Mouse (Mus musculus): Measurements from ENCODE around the gene Jph3. TPM values are rescaled to one million over a fixed set of nuclear protein-coding genes. Genes with fewer than 3 reads are reported as not detected.

Gene Jph3
- polyA plus RNA-seq, 1 experiment from 2014 or later = 0.65 TPM

- under 1% methylated on average over 68 of the region's 68 CpGs for WGBS
- DNase-seq (ENCODE audit: low spot score) = peak; percentile 92
- Histone ChIP-seq H3K9me3 (replicated peaks) (no peaks in the 10 kb centered on the region), H3K4me1 (peaks cover 23% of the 10 kb centered on the region), H3K27me3 (ENCODE audit: low read depth, poor library complexity, severe bottlenecking) (peaks cover 11% of the 10 kb centered on the region; the same call in 1 of the 2 replicates), H3K36me3 (peaks cover 4% of the 10 kb centered on the region; the same call in 1 of the 2 replicates), H3K27ac (peak within 1 kb of the TSS; percentile 87), H3K4me3 (peak within 1 kb of the TSS; percentile 96)
Measured at GRCm38 (mm10) chr8:121829048-121829776, 99.8 kb downstream of the Jph3 start, which contains the start of gene Klhdc4. Gene Klhdc4 (minus strand): TSS chr8:121829569.

- no peak for DNase-seq (ENCODE audit: low spot score)
- 20% methylated on average over 18 of the region's 18 CpGs for WGBS
- H3K27ac ChIP-seq = peak overlapping the region; percentile 87
Measured at GRCm38 (mm10) chr8:121829777-121830362, 100.4 kb downstream of the Jph3 start.

GRCm38 (mm10) chr8:121832061-121832460, 102.6 kb downstream of the Jph3 start:
- peaks cover 23% of the 10 kb centered on the region for H3K4me1 ChIP-seq
- peak overlapping the region; percentile 73; the same call in 1 of the 2 replicates for H3K27ac ChIP-seq
- H3K27me3 ChIP-seq (ENCODE audit: low read depth, poor library complexity, severe bottlenecking) = peaks cover 11% of the 10 kb centered on the region; the same call in 1 of the 2 replicates
- no peak overlapping the region for H3K4me3 ChIP-seq
- WGBS = 72% methylated on average over 2 of the region's 2 CpGs
- peaks cover 4% of the 10 kb centered on the region; the same call in 1 of the 2 replicates for H3K36me3 ChIP-seq
- H3K9me3 ChIP-seq (replicated peaks) = no peaks in the 10 kb centered on the region
- no peak for DNase-seq (ENCODE audit: low spot score)

More at GRCm38 (mm10) chr8:121829777-121830362, 100.4 kb downstream of the Jph3 start:
- Histone ChIP-seq H3K36me3 (peaks cover 4% of the 10 kb centered on the region; the same call in 1 of the 2 replicates), H3K4me3 (peak overlapping the region; percentile 96), H3K4me1 (peaks cover 23% of the 10 kb centered on the region), H3K9me3 (replicated peaks) (no peaks in the 10 kb centered on the region), H3K27me3 (ENCODE audit: low read depth, poor library complexity, severe bottlenecking) (peaks cover 11% of the 10 kb centered on the region; the same call in 1 of the 2 replicates)

- no peak overlapping the region for H3K4me3 ChIP-seq
- WGBS = 22% methylated on average over 6 of the region's 6 CpGs
- no peaks in the 10 kb centered on the region for H3K9me3 ChIP-seq (replicated peaks)
- H3K27ac ChIP-seq = peak overlapping the region; percentile 73; the same call in 1 of the 2 replicates
- peaks cover 11% of the 10 kb centered on the region; the same call in 1 of the 2 replicates for H3K27me3 ChIP-seq (ENCODE audit: low read depth, poor library complexity, severe bottlenecking)
- peaks cover 23% of the 10 kb centered on the region for H3K4me1 ChIP-seq
- peaks cover 3% of the 10 kb centered on the region; the same call in 1 of the 2 replicates for H3K36me3 ChIP-seq
- peak; percentile 57 for DNase-seq (ENCODE audit: low spot score)
Measured at GRCm38 (mm10) chr8:121832503-121832902, 103.1 kb downstream of the Jph3 start.

- Histone ChIP-seq H3K4me3 (no peak overlapping the region), H3K27me3 (ENCODE audit: low read depth, poor library complexity, severe bottlenecking) (no peaks in the 10 kb centered on the region), H3K27ac (no peak overlapping the region), H3K4me1 (no peaks in the 10 kb centered on the region), H3K9me3 (replicated peaks) (no peaks in the 10 kb centered on the region), H3K36me3 (peaks cover 14% of the 10 kb centered on the region)
- WGBS = 61% methylated on average over 8 of the region's 8 CpGs
- DNase-seq (ENCODE audit: low spot score) = peak; percentile 49
Measured at GRCm38 (mm10) chr8:121841242-121841641, 111.8 kb downstream of the Jph3 start.

GRCm38 (mm10) chr8:121842064-121842955, 112.9 kb downstream of the Jph3 start:
- H3K4me1 ChIP-seq = no peaks in the 10 kb centered on the region
- no peaks in the 10 kb centered on the region for H3K27me3 ChIP-seq (ENCODE audit: low read depth, poor library complexity, severe bottlenecking)
- H3K36me3 ChIP-seq = peaks cover 14% of the 10 kb centered on the region
- H3K4me3 ChIP-seq = no peak overlapping the region
- WGBS = 94% methylated on average over 8 of the region's 8 CpGs
- no peaks in the 10 kb centered on the region for H3K9me3 ChIP-seq (replicated peaks)
- no peak for DNase-seq (ENCODE audit: low spot score)
- H3K27ac ChIP-seq = no peak overlapping the region

- Histone ChIP-seq H3K27me3 (ENCODE audit: low read depth, poor library complexity, severe bottlenecking) (no peaks in the 10 kb centered on the region), H3K9me3 (replicated peaks) (no peaks in the 10 kb centered on the region), H3K27ac (no peak overlapping the region), H3K4me3 (no peak overlapping the region), H3K4me1 (no peaks in the 10 kb centered on the region), H3K36me3 (peaks cover 14% of the 10 kb centered on the region)
- no peak for DNase-seq (ENCODE audit: low spot score)
- WGBS = 84% methylated on average over 3 of the region's 3 CpGs
Measured at GRCm38 (mm10) chr8:121843184-121843733, 113.8 kb downstream of the Jph3 start.

Other genes with a start within 250 kb of the Jph3 start
- not detected in 2 replicates for gene 1700018B08Rik, start 185.3 kb upstream of the Jph3 start, polyA plus RNA-seq (2016; fragmentation: Nextera tagmentation; extraction: Ambion mirVana)
- gene Fbxo31, start 150.8 kb upstream of the Jph3 start, polyA plus RNA-seq (2016; fragmentation: Nextera tagmentation; extraction: Ambion mirVana) = 15.3 and 17.9 TPM in 2 replicates
- 179 and 189 TPM in 2 replicates for gene Map1lc3b, start 139.3 kb upstream of the Jph3 start, polyA plus RNA-seq (2016; fragmentation: Nextera tagmentation; extraction: Ambion mirVana)
- gene Zcchc14, start 76.7 kb upstream of the Jph3 start, polyA plus RNA-seq (2016; fragmentation: Nextera tagmentation; extraction: Ambion mirVana) = 13.8 and 15.2 TPM in 2 replicates
- gene Klhdc4, start 99.9 kb downstream of the Jph3 start, polyA plus RNA-seq (2016; fragmentation: Nextera tagmentation; extraction: Ambion mirVana) = 64.2 and 64.4 TPM in 2 replicates
- gene Slc7a5, start 178.1 kb downstream of the Jph3 start, polyA plus RNA-seq (2016; fragmentation: Nextera tagmentation; extraction: Ambion mirVana) = 16.8 and 19.3 TPM in 2 replicates
- 0.20 TPM in 1 of 2 replicates, not detected in the other for gene Car5a, start 215.3 kb downstream of the Jph3 start, polyA plus RNA-seq (2016; fragmentation: Nextera tagmentation; extraction: Ambion mirVana)
- 55.4 and 60.0 TPM in 2 replicates for gene Banp, start 220.1 kb downstream of the Jph3 start, polyA plus RNA-seq (2016; fragmentation: Nextera tagmentation; extraction: Ambion mirVana)

Data from limb, embryonic 10.5 days (tissue).